Mouse (Mus musculus) CD4-positive naive resting alpha-beta T cell, adult 76 days (primary cell): ENCODE measurements around the gene Tmem88b. TPM values are rescaled to one million over a fixed set of nuclear protein-coding genes. Genes with fewer than 3 reads are reported as not detected.

Source experiments
- total RNA-seq: library from RNA; stranded (reverse); gene quantifications from one replicate; pipeline ENCODE4 v1.2.4, GENCODE M21; 2023

Gene Tmem88b
- not detected for total RNA-seq

GRCm38 (mm10) chr4:155785819-155786218 lies at the start of gene Tmem88b:
Gene Tmem88b, minus strand, starts transcription at chr4:155785874.

GRCm38 (mm10) chr4:155831205-155831766 lies 45.6 kb upstream of the Tmem88b start, which contains the start of gene Aurkaip1:
Gene Aurkaip1, plus strand, starts transcription at chr4:155831272.

GRCm38 (mm10) chr4:155811929-155812664 lies 26.4 kb upstream of the Tmem88b start, which contains the start of gene Ccnl2:
Gene Ccnl2, plus strand, starts transcription at chr4:155812489.

GRCm38 (mm10) chr4:155802741-155803339 lies 17.2 kb upstream of the Tmem88b start, which contains the start of gene Mrpl20:
Gene Mrpl20, plus strand, starts transcription at chr4:155802878.

GRCm38 (mm10) chr4:155790021-155790489 lies 4.4 kb upstream of the Tmem88b start, which contains the start of gene Ankrd65:
Gene Ankrd65, plus strand, starts transcription at chr4:155790439.

GRCm38 (mm10) chr4:155774280-155774754 lies 11.4 kb downstream of the Tmem88b start, which contains the start of gene Vwa1:
Gene Vwa1, minus strand, starts transcription at chr4:155774698.

GRCm38 (mm10) chr4:155760613-155761355 lies 24.9 kb downstream of the Tmem88b start, which contains the start of gene Atad3a:
Gene Atad3a, minus strand, starts transcription at chr4:155761093.

GRCm38 (mm10) chr4:155734350-155734941 lies 51.2 kb downstream of the Tmem88b start, which contains the start of gene Tmem240:
Gene Tmem240, plus strand, starts transcription at chr4:155734800.

Other genes starting within 250 kb of the Tmem88b start
- 46.9 TPM for gene Nadk, start 223.5 kb downstream of the Tmem88b start, total RNA-seq
- gene Slc35e2, start 184.5 kb downstream of the Tmem88b start, total RNA-seq, result 34.9 TPM
- gene Cdk11b, start 161.0 kb downstream of the Tmem88b start, total RNA-seq, result 204 TPM
- gene Gm10563, start 140.5 kb downstream of the Tmem88b start, total RNA-seq, result not detected
- gene Mmp23, start 132.5 kb downstream of the Tmem88b start, total RNA-seq, result not detected
- 35.2 TPM for gene Mib2, start 116.7 kb downstream of the Tmem88b start, total RNA-seq
- 8.0 TPM for gene Fndc10, start 91.5 kb downstream of the Tmem88b start, total RNA-seq
- 69.3 TPM for gene Ssu72, start 81.1 kb downstream of the Tmem88b start, total RNA-seq
- 1.2 TPM for gene Tmem240, start 51.1 kb downstream of the Tmem88b start, total RNA-seq
- gene Atad3a, start 24.8 kb downstream of the Tmem88b start, total RNA-seq, result 52.2 TPM
- gene Vwa1, start 11.2 kb downstream of the Tmem88b start, total RNA-seq, result not detected
- not detected for gene Ankrd65, start 4.6 kb upstream of the Tmem88b start, total RNA-seq
- gene Mrpl20, start 17.0 kb upstream of the Tmem88b start, total RNA-seq, result 36.7 TPM
- gene Ccnl2, start 26.6 kb upstream of the Tmem88b start, total RNA-seq, result 283 TPM
- gene Aurkaip1, start 45.4 kb upstream of the Tmem88b start, total RNA-seq, result 73.2 TPM
- 3.2 TPM for gene Mxra8, start 53.8 kb upstream of the Tmem88b start, total RNA-seq
- gene Dvl1, start 61.5 kb upstream of the Tmem88b start, total RNA-seq, result 67.2 TPM
- gene Tas1r3, start 77.5 kb upstream of the Tmem88b start, total RNA-seq, result 1.6 TPM
- 9.6 TPM for gene Cptp, start 83.6 kb upstream of the Tmem88b start, total RNA-seq
- gene Ints11, start 83.7 kb upstream of the Tmem88b start, total RNA-seq, result 49.4 TPM
- 33.6 TPM for gene Pusl1, start 105.9 kb upstream of the Tmem88b start, total RNA-seq
- gene Acap3, start 105.9 kb upstream of the Tmem88b start, total RNA-seq, result 46.6 TPM
- 147 TPM for gene Ube2j2, start 158.0 kb upstream of the Tmem88b start, total RNA-seq
- gene C1qtnf12, start 176.4 kb upstream of the Tmem88b start, total RNA-seq, result 7.1 TPM
- gene B3galt6, start 206.8 kb upstream of the Tmem88b start, total RNA-seq, result 4.5 TPM
- 221 TPM for gene Sdf4, start 207.0 kb upstream of the Tmem88b start, total RNA-seq
- 33.2 TPM for gene Tnfrsf4, start 228.0 kb upstream of the Tmem88b start, total RNA-seq
- gene Tnfrsf18, start 240.3 kb upstream of the Tmem88b start, total RNA-seq, result 59.7 TPM